In the genomic region with DNA sequence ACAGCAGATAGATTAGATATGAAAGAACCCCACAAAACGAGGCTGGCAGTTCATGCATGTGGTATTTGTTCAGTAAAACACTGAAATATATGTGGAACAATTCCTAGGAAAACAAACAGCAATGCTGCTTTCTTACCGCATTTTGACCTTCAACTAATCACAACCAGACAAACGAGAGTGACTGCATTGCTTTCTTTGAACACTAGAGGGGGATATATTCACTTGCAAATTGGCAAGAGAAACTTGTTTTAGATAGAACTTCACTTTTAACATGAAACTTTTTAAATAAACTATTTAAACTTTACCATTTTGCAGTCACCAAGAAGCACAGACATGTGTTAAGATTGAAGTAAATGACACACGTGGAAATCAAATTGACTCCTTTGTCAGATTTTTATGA, we compare ENCODE assay signal across 8 mouse cellular contexts. TPM values are rescaled to one million over a fixed set of nuclear protein-coding genes. Genes with fewer than 3 reads are reported as not detected.
DNase-seq lines count a peak whose midpoint lies in the region; ATAC-seq and TF ChIP-seq lines count a peak whose summit lies in the region.

No protein-coding gene starts in this region.

- H3K4me1 ChIP-seq in embryonic fibroblast, embryonic 13.5 days (ENCODE audit: control insufficient read depth, insufficient read depth, low read length): peaks cover 8% of the 10 kb centered on the region; the same call in 1 of the 2 replicates
- H3K4me1 ChIP-seq in stomach, postnatal 0 days (replicated peaks; ENCODE audit: control insufficient read depth, insufficient read depth): no peaks in the 10 kb centered on the region

- no peak for TF ChIP-seq POLR2A in embryonic fibroblast, embryonic 13.5 days (IDR thresholded peaks at IDR 0.05; ENCODE audit: low read depth, low read length)

- DNase-seq in cerebellum, postnatal 10 days: peak; percentile 25 to 83
- DNase-seq in cerebellum, adult 9-11 months: no peak
- peak; percentile 35 to 78 for DNase-seq in left cerebral cortex, postnatal 25 days (ENCODE audit: low spot score in 2 of 2)
- DNase-seq in left cerebral cortex, postnatal 4 days: no peak
- peak; percentile 57 for DNase-seq in MN1 (ENCODE audit: low spot score)
- DNase-seq in stomach, postnatal 0 days (ENCODE audit: low spot score): no peak
- DNase-seq in cerebellum, postnatal 36 days: no peak

- no peak for TF ChIP-seq EP300 in stomach, postnatal 0 days (optimal IDR thresholded peaks at IDR 0.05)

- 2% methylated on average over 4 of the region's 4 CpGs for WGBS in stomach, postnatal 0 days

- H3K4me2 ChIP-seq in stomach, postnatal 0 days (replicated peaks; ENCODE audit: low read depth): no peak overlapping the region

- no peak overlapping the region for H3K4me3 ChIP-seq in embryonic fibroblast, embryonic 13.5 days (ENCODE audit: insufficient read depth, low read length)
- H3K4me3 ChIP-seq in stomach, postnatal 0 days (ENCODE audit: low read depth, low read length): no peak overlapping the region

- intact Hi-C loops in left cerebral cortex, postnatal 25 days (cut with DNase I): loop anchor here (2.0 to 10.0 kb wide), 3 partner anchors 107 to 619 kb away; no protein-coding TSS in a partner anchor
- intact Hi-C loops in left cerebral cortex, postnatal 4 days (cut with DNase I): loop anchor here (5.0 kb wide), 1 partner anchor 177 kb away; no protein-coding TSS in a partner anchor

- H3K9ac ChIP-seq in stomach, postnatal 0 days (ENCODE audit: low read length): no peak overlapping the region

- TF ChIP-seq CTCF in embryonic fibroblast, embryonic 13.5 days (IDR thresholded peaks at IDR 0.05; ENCODE audit: borderline replicate concordance, insufficient read depth, low read length): no peak
- peak; percentile 87 for TF ChIP-seq CTCF in stomach, postnatal 0 days (IDR thresholded peaks at IDR 0.05; ENCODE audit: low read depth)

- no peak for ATAC-seq in stomach, postnatal 0 days (ENCODE audit: low FRiP score, low TSS enrichment)

- peak overlapping the region; percentile 72; the same call in 1 of the 2 replicates for H3K27ac ChIP-seq in embryonic fibroblast, embryonic 13.5 days (ENCODE audit: insufficient read depth, low read length)
- no peak overlapping the region for H3K27ac ChIP-seq in stomach, postnatal 0 days (replicated peaks)

- H3K27me3 ChIP-seq in stomach, postnatal 0 days (ENCODE audit: control insufficient read depth, insufficient read depth, low read length): no peaks in the 10 kb centered on the region

- no peaks in the 10 kb centered on the region for H3K9me3 ChIP-seq in stomach, postnatal 0 days (ENCODE audit: control insufficient read depth, low read length)

- no peaks in the 10 kb centered on the region for H3K36me3 ChIP-seq in stomach, postnatal 0 days (ENCODE audit: control insufficient read depth, insufficient read depth, low read length)

RNA-seq across cellular contexts. Expression of gene Dnah7a, which starts 8.9 kb away (rescaled TPM):
- total RNA-seq in left cerebral cortex, postnatal 25 days (2021): 1 to 10 TPM; 5.9 to 6.8 TPM
- 1 to 10 TPM; 9.7 to 10.0 TPM for total RNA-seq in left cerebral cortex, postnatal 4 days (2021)
- polyA plus RNA-seq in embryonic fibroblast, embryonic 13.5 days (2011; ENCODE audit: insufficient read length, low read depth, missing spikeins): 0.49 TPM in 1 of 2 replicates, not detected in the other
- 0.23 and 0.27 TPM in 2 replicates for polyA plus RNA-seq in stomach, postnatal 0 days (2015; fragmentation: Nextera tagmentation; extraction: Ambion mirVana)

Comparison
In these comparisons a context has a peak if more than half of its experiments do, and no peak if none do; other contexts are left out.
1. DNase-seq: peak in cerebellum, postnatal 10 days (2 of 2), left cerebral cortex, postnatal 25 days (2 of 2) and MN1 (single experiment); none in cerebellum, adult 9-11 months (single experiment), left cerebral cortex, postnatal 4 days (single experiment), stomach, postnatal 0 days (single experiment) and cerebellum, postnatal 36 days (0 of 2).